Mouse (Mus musculus) limb, embryonic 14.5 days (tissue): ENCODE data around the gene Spata3. TPM values are rescaled to one million over a fixed set of nuclear protein-coding genes. Genes with fewer than 3 reads are reported as not detected.
A peak's percentile ranks its signal among the peaks of the same experiment; 100 is the strongest.

Experiments used
- ATAC-seq: fragments of 200-750 bp; cut with Nextera tagmentation; 2 replicates; pipeline ENCODE4 v1.8.0; 2017; ENCODE audit warnings: low read depth, moderate number of reproducible peaks, moderate TSS enrichment; ENCODE audit not compliant: low FRiP score
- DNase-seq: peaks from one replicate; pipeline ENCODE4 v3.0.0-alpha.2; 2015; ENCODE audit warnings: low spot score
- H3K27ac ChIP-seq: fragments of 300-500 bp; sonication (generic); replicated peaks from 2 replicates; pipeline ENCODE4 v1.5.1; 2014; ENCODE audit warnings: low read depth, mild to moderate bottlenecking, low read length, moderate library complexity, mixed read lengths
- H3K27me3 ChIP-seq: fragments of 300-500 bp; sonication (generic); 2 replicates; pipeline ENCODE4 v1.6.1; 2014; ENCODE audit warnings: low read length, mixed read lengths; ENCODE audit not compliant: control insufficient read depth, insufficient read depth
- H3K36me3 ChIP-seq: fragments of 300-500 bp; sonication (generic); 2 replicates; pipeline ENCODE4 v1.6.1; 2014; ENCODE audit warnings: mild to moderate bottlenecking, low read length, moderate library complexity, mixed read lengths; ENCODE audit not compliant: control insufficient read depth, insufficient read depth
- H3K4me1 ChIP-seq: fragments of 300-500 bp; sonication (generic); 2 replicates; pipeline ENCODE4 v1.6.1; 2014; ENCODE audit warnings: antibody characterized with exemption, low read length, mixed read lengths; ENCODE audit not compliant: control insufficient read depth, insufficient read depth
- H3K4me2 ChIP-seq: fragments of 300-500 bp; sonication (generic); replicated peaks from 2 replicates; pipeline ENCODE4 v1.6.1; 2014; ENCODE audit warnings: low read depth, mild to moderate bottlenecking, low read length, moderate library complexity; ENCODE audit not compliant: severe bottlenecking
- H3K4me3 ChIP-seq: fragments of 300-500 bp; sonication (generic); replicated peaks from 2 replicates; pipeline ENCODE4 v1.5.1; 2014; ENCODE audit warnings: low read length
- H3K9ac ChIP-seq: fragments of 300-500 bp; sonication (generic); 2 replicates; pipeline ENCODE4 v1.6.1; 2014; ENCODE audit warnings: mild to moderate bottlenecking, low read depth, low read length, moderate library complexity; ENCODE audit not compliant: severe bottlenecking
- H3K9me3 ChIP-seq: fragments of 300-500 bp; sonication (generic); 2 replicates; pipeline ENCODE4 v1.6.1; 2016; ENCODE audit warnings: low read length; ENCODE audit not compliant: control insufficient read depth
- POLR2A ChIP-seq: fragments of 200-500 bp; IDR thresholded peaks from 2 replicates; pipeline ENCODE4 v1.8.0; 2012; ENCODE audit warnings: inconsistent platforms, mild to moderate bottlenecking, moderate library complexity, borderline replicate concordance; ENCODE audit not compliant: insufficient read depth, insufficient read length; ENCODE audit errors: extremely low read depth
- WGBS: fragments of 180-500 bp; shearing (Covaris S2); extraction: QIAGEN DNeasy Blood & Tissue Kit; methylation state at CpG from one replicate; pipeline ENCODE4 v1.1.7; 2014; 5-methylcytosine and 5-hydroxymethylcytosine counted together
- polyA plus RNA-seq, 2 experiments: library from polyadenylated mRNA; depleted of rRNA in 1 of 2; stranded (reverse) in 1 of 2; unstranded in 1 of 2; fragments of >200 nt; fragmentation: Nextera tagmentation in 1 of 2; extraction: Ambion mirVana in 1 of 2; gene quantifications; 2 replicates each; pipeline versions ENCODE4 v1.2.1 to v1.2.3; 2012 to 2014

Gene Spata3
- polyA plus RNA-seq, 2 experiments, result not detected

- TF ChIP-seq POLR2A, result 0 out of 2 replicates have a peak, but pooled peaks have one; percentile 51
- Histone ChIP-seq H3K27me3 (no peaks in the 10 kb centered on the region), H3K4me1 (peaks cover 11% of the 10 kb centered on the region), H3K4me3 (peak within 1 kb of the TSS; percentile 98), H3K36me3 (no peaks in the 10 kb centered on the region), H3K4me2 (peak within 1 kb of the TSS; percentile 63), H3K9me3 (no peaks in the 10 kb centered on the region), H3K27ac (peak within 1 kb of the TSS; percentile 74), H3K9ac (peak within 1 kb of the TSS; percentile 97)
- ATAC-seq (peak; percentile 97), DNase-seq (peak; percentile 96)
- under 1% methylated on average over 27 of the region's 47 CpGs for WGBS
Measured at GRCm38 (mm10) chr1:86064271-86064991, 47.8 kb downstream of the Spata3 start, which contains the start of gene Psmd1. Psmd1 (plus strand) TSS chr1:86064387.

GRCm38 (mm10) chr1:86076565-86076964, 59.9 kb downstream of the Spata3 start:
- WGBS, result 97% methylated on average over 2 of the region's 2 CpGs
- TF ChIP-seq POLR2A, result no peak
- no peaks in the 10 kb centered on the region for H3K4me1 ChIP-seq
- H3K4me3 ChIP-seq, result no peak overlapping the region
- H3K9ac ChIP-seq, result no peak overlapping the region
- no peak overlapping the region for H3K4me2 ChIP-seq
- DNase-seq (no peak), ATAC-seq (no peak)
- H3K27me3 ChIP-seq, result no peaks in the 10 kb centered on the region
- peaks cover 76% of the 10 kb centered on the region for H3K36me3 ChIP-seq
- no peaks in the 10 kb centered on the region for H3K9me3 ChIP-seq
- H3K27ac ChIP-seq, result no peak overlapping the region

Other genes with a start within 250 kb of the Spata3 start
- 2.8 and 3.1 TPM in 2 replicates for gene A630001G21Rik, start 238.2 kb upstream of the Spata3 start, polyA plus RNA-seq (2012; rRNA removed)
- 1.4 and 1.7 TPM in 2 replicates for gene A630001G21Rik, start 238.2 kb upstream of the Spata3 start, polyA plus RNA-seq (2014; fragmentation: Nextera tagmentation; extraction: Ambion mirVana)
- 59.4 and 61.4 TPM in 2 replicates for gene Cab39, start 223.4 kb upstream of the Spata3 start, polyA plus RNA-seq (2012; rRNA removed)
- 48.9 and 49.2 TPM in 2 replicates for gene Cab39, start 223.4 kb upstream of the Spata3 start, polyA plus RNA-seq (2014; fragmentation: Nextera tagmentation; extraction: Ambion mirVana)
- 213 and 289 TPM in 2 replicates for gene Itm2c, start 122.5 kb upstream of the Spata3 start, polyA plus RNA-seq (2012; rRNA removed)
- 181 and 197 TPM in 2 replicates for gene Itm2c, start 122.5 kb upstream of the Spata3 start, polyA plus RNA-seq (2014; fragmentation: Nextera tagmentation; extraction: Ambion mirVana)
- 1.2 and 1.3 TPM in 2 replicates for gene 4933407L21Rik, start 88.3 kb upstream of the Spata3 start, polyA plus RNA-seq (2012; rRNA removed)
- gene 4933407L21Rik, start 88.3 kb upstream of the Spata3 start, polyA plus RNA-seq (2014; fragmentation: Nextera tagmentation; extraction: Ambion mirVana), result 0.66 and 0.73 TPM in 2 replicates
- 0.11 and 0.12 TPM in 2 replicates for gene Gpr55, start 55.8 kb upstream of the Spata3 start, polyA plus RNA-seq (2012; rRNA removed)
- not detected in 2 replicates for gene Gpr55, start 55.8 kb upstream of the Spata3 start, polyA plus RNA-seq (2014; fragmentation: Nextera tagmentation; extraction: Ambion mirVana)
- gene 2810459M11Rik, start 29.0 kb downstream of the Spata3 start, polyA plus RNA-seq (2012; rRNA removed), result 0.57 and 0.93 TPM in 2 replicates
- gene 2810459M11Rik, start 29.0 kb downstream of the Spata3 start, polyA plus RNA-seq (2014; fragmentation: Nextera tagmentation; extraction: Ambion mirVana), result 0.32 and 0.50 TPM in 2 replicates
- gene Psmd1, start 47.6 kb downstream of the Spata3 start, polyA plus RNA-seq (2012; rRNA removed), result 73.2 and 79.2 TPM in 2 replicates
- gene Psmd1, start 47.6 kb downstream of the Spata3 start, polyA plus RNA-seq (2014; fragmentation: Nextera tagmentation; extraction: Ambion mirVana), result 157 and 161 TPM in 2 replicates
- 0.78 and 1.1 TPM in 2 replicates for gene Htr2b, start 95.2 kb downstream of the Spata3 start, polyA plus RNA-seq (2012; rRNA removed)
- 1.3 and 1.7 TPM in 2 replicates for gene Htr2b, start 95.2 kb downstream of the Spata3 start, polyA plus RNA-seq (2014; fragmentation: Nextera tagmentation; extraction: Ambion mirVana)
- gene Gm21972, start 116.8 kb downstream of the Spata3 start, polyA plus RNA-seq (2012; rRNA removed), result 0.36 and 0.89 TPM in 2 replicates
- gene Gm21972, start 116.8 kb downstream of the Spata3 start, polyA plus RNA-seq (2014; fragmentation: Nextera tagmentation; extraction: Ambion mirVana), result 0.47 and 0.59 TPM in 2 replicates
- 16.5 and 17.0 TPM in 2 replicates for gene Armc9, start 138.0 kb downstream of the Spata3 start, polyA plus RNA-seq (2012; rRNA removed)
- 19.6 and 23.1 TPM in 2 replicates for gene Armc9, start 138.0 kb downstream of the Spata3 start, polyA plus RNA-seq (2014; fragmentation: Nextera tagmentation; extraction: Ambion mirVana)